Mouse (Mus musculus) left cerebral cortex, adult 11 months (tissue): ENCODE results near the gene Asf1a.

Experiments
- DNase-seq: peaks from one replicate; pipeline ENCODE4 v3.0.0; 2022; ENCODE audit warnings: low spot score

The Asf1a gene

DNA sequence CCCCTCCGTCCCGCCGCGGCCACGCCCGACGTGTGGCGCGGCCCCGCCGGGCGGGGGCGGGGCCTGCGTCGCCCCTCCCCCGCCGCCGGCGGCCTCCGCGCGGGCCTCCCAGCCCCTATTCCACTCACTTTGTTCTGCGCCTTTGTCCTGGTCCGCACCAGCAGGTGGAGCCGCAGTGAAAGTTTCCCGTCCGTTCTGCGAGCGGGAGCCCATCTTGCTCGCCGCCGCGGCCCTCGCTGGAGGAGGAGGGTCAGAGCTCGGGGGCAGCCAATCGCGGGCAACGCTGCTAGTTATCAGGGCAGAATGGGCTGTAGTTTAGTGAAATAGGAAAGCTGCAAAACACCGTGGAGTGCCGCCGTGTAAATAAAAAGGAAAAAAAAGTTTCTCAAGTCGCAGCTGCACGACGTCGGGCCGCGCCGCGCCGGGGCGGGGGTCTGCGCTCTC lies at the start of gene Asf1a:
Gene Asf1a, plus strand, starts transcription at position 81 of the 444 bp plus-strand sequence.
- peak; percentile 94 for DNase-seq

DNA sequence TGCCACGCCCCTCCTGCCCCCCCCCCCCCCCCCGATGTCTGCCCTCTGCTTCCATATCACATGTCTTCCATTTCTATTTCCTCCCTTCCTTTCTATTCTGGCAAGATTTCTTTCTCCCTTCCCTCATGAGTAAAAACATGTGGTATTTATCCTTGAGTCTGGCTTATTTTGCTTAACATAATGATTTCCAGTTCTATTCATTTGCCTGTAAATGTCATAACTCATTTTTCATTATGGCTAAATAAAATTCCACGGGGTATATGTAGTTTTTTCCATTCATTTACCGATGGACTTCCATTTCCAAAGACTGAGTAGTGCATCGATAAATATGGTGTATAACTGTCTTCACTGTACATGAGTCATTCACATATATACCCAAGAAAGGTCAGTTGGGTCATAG lies 34.6 kb upstream of the Asf1a start:
- no peak for DNase-seq

DNA sequence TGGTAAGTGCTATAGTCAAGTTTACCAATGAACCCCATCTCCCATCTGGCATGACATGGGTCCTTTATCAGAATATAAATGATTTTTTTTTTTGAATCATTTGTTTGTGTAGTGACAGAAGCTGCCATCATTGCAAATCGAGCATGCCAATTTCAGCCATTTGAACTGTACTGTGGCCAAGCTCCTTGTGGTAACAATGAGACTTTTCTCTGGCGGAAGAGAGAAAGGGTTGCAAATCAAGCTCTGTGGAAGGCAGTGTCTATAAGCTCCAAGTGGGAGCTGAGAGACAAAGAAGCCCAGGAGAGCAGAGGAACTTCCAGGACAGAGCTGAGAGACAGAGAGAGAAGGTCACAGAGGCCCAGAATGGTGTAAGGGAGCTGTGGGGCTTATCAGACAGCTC lies 31.0 kb upstream of the Asf1a start:
- no peak for DNase-seq

DNA sequence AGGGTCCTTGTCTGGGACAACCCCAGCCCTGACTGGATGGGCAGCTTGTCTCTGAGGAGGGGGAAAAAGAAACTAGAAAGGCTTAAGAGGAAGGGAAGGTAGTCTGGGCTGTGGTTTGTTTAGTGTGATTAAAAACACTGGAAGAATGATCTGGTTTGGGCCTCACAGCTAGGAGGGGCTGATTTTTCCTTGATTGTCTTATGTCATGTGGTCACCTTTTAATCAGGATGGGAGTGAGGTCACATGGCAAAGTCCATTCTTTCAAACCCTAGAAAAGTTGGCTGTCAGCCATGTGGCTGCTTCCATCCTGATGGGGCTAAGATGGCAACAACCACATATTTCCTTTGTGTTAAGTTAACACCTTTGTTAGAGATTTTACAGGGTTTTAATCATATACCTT lies 28.0 kb upstream of the Asf1a start:
- DNase-seq = no peak

GRCm38 (mm10) chr10:53580137-53580536 lies 16.4 kb upstream of the Asf1a start:
- no peak for DNase-seq

- no peak for DNase-seq
Observed at GRCm38 (mm10) chr10:53580621-53581081, 15.9 kb upstream of the Asf1a start.

DNA sequence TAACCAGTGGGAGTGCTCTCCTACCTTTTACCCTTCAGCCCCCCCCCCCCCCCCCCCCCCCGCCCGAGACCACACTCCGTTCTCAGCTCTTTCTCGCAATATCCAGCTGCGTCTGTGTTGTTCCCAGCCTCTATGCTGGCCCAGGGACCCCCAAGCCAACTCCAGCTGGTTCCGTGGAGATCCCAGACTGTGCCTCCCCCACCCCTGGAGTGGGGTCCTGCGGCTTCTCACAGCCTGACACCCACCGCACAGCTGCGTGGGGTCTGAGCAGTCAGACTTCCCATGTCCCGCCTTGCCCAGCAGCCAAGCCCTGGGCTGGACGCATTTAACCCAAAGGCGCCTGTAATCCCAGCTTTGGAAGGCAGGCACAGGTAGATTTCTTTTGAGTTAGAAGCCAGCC lies 15.5 kb upstream of the Asf1a start:
- DNase-seq = no peak

DNA sequence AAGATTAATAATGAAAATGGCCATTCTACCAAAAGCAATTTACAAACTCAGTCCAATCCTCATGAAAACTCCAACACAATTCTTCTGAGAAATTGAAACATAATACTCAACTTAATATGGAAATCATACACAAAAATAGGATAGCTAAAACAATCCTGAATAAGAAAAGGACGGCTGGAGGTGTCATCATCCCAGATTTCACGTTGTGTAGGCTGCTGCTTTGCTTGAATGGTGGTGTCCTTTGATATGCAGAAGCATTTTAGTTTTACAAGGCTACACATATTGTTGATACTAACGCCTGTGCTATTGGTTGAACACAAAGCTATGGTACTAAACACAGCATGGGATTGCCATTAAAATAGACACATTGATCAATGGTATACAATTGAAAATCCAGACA lies 10.8 kb upstream of the Asf1a start:
- no peak for DNase-seq

DNA sequence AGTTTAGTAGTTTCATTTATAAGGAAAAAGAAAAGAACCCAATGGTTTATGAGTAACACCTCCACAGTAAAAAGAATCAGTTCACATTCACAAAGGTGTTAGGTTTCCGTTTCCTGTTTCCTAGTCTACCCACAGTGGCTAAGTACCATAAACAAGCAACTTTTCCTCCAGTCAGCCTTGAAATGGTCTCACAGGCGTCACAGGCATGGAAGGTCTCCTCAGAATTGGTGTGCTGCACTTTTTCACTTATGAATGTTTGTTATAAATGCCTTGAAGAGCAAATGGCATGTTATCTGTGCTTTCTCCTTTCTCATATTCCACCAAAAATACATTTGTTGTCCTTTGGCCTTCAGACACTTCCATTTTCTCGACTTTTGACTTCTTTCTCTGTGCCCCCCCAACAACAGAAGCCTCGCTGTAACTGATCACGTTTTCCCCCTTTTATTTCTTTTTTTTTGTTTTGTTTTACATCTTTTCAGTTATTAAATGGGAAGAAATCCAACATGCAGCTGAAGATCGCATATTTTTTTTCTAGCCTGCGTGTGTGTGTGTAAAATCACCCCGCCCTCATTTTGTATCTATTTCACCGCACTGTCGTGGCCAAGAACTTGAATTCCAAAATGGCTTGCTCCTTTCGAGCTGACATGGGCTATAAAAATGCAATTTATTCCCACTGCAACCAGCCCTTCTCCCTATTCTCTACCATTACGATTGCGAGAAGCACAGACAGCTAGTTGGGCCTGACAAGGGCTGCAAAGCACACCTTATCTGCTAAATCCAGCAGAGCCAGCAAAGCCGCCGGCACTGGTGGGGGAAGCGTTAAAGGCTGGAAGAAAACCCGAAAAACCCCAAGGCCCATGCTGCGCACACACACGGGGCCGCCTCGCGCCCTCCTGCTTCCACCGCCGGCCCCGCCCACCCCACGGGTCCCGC lies 547 bp upstream of the Asf1a start:
- DNase-seq = peak; percentile 77

DNA sequence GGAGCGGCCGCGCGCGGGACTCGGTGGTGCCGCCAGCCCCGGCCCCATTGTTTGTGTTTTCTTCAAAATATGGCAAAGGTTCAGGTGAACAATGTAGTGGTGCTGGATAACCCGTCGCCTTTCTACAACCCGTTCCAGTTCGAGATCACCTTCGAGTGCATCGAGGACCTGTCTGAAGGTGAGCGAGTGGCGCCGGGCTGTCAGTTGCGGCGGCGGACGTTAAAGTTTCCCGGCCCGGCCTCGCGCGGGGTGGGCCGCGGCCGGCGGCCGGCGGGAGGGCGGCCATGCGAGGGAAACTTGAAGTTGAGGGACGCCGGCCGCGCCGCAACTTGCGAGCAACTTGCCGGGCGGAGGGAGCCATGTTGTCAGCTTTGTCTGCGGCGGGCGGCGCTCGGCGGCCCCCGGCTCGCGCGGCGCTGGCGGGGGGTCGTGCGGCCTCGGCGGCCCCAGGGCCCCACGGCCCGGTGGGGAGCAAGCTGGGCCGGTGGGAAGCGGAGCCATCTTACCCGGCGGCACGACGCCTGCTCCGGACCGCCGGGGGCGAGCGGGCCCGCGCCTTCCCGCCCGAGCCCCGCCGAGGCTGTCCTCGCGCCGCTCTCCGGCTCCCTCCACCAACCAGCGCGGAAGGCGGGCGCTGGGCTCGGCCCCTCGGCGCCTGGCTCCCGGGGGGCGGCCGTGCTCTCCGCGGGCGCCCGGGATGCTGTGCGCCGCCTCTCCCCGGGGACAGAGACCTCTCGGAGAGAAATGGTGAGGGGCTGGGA lies 744 bp downstream of the Asf1a start:
- no peak for DNase-seq

DNA sequence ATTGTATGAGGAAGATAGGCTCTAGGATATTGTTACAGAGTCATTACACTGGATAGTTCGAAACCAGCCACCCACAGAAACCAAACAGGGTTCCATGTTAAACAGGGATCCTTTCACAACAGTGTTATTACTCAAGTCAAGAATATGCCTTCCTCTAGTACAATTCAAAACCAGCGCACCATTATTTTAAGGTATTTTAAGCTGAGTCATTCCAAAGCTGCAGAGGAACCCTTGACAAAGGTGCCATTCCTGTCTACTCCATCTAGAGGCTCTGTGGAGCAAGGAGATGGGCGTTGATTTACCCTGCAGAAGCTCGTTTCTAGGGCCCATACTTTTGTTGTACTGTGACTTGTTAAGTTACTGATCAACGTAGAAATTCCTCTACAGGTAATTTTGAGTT lies 2.3 kb downstream of the Asf1a start:
- DNase-seq = no peak

- DNase-seq = no peak
Observed at GRCm38 (mm10) chr10:53605328-53605727, 8.8 kb downstream of the Asf1a start.

DNA sequence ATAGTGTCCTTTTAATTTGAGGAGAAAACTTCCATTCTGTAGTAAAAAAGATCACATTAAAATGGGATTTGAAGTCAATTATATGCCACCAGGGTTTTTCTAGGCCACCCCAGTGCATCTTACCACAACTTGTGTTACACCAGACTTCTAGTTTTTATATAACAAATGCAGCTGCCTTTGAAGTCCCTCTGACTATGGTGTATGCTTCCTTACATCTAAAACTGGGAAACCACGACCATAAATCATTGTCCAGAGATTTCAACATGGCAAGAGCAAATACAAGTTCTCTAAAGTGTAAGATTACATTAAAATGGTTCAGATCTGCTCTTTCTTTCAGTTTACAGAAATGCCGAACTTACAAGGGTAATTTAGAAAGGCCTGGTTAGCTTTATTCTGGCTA lies 11.7 kb downstream of the Asf1a start:
- DNase-seq = no peak

GRCm38 (mm10) chr10:53612172-53612571 lies 15.6 kb downstream of the Asf1a start:
- no peak for DNase-seq

- no peak for DNase-seq
Observed at GRCm38 (mm10) chr10:53613955-53614354, 17.4 kb downstream of the Asf1a start.

DNA sequence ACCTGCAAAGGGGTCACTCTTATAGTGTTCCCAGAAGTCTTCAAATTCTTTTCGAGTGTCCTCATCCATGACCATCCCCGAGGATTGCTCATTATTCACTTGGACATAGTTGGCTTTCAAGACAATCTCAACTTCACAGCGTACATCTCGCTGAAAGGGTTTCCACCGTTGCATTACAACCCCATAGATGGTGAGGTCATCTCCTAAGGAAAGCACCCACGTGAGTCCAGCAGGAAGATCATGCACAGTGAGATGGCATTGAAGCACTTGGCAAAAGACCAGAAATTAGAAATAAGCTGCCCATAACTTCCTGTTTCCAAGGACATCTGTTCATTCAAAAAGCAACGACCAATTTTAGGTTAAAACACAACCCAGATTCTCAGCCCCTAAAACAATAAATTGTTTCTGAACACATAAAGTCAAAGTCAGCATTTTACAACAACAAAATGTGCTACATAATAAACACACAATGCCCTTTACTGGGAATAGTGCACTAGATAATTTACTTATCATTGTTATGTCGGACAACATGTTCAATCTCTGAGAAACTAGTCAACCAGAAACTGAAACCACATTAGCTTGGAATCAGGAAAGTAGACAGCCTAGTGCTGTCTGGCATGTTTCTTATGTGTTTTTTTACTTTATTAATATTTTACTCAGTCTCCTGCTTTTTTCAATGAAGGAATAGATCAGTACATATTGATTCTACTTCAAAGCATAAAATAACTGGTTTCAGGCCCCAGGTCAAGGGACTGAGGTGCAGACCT lies 19.5 kb downstream of the Asf1a start:
- DNase-seq = no peak

GRCm38 (mm10) chr10:53629247-53629917 lies 32.8 kb downstream of the Asf1a start:
- peak; percentile 84 for DNase-seq

DNA sequence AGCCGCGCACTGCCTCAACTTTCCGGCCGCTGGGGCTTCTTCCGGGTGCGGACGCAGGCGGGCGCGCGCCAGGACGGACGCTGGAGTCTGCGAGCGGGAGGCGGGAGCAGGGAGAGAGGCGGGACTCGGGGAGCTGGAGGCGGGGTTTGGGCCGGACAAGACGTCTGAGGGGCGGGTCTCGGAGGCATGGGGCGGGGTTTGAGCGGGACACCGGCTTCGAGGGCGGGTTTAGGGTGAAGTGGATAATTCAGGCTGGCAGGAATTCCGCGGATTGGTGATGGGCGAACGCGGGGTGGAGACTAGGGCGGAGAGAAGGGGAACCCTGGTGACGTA lies 33.3 kb downstream of the Asf1a start:
- peak; percentile 93 for DNase-seq

- DNase-seq = peak; percentile 11
Observed at GRCm38 (mm10) chr10:53630339-53630738, 33.8 kb downstream of the Asf1a start, which contains the start of gene Mcm9. TSS of gene Mcm9 (minus strand) at chr10:53630439.

DNA sequence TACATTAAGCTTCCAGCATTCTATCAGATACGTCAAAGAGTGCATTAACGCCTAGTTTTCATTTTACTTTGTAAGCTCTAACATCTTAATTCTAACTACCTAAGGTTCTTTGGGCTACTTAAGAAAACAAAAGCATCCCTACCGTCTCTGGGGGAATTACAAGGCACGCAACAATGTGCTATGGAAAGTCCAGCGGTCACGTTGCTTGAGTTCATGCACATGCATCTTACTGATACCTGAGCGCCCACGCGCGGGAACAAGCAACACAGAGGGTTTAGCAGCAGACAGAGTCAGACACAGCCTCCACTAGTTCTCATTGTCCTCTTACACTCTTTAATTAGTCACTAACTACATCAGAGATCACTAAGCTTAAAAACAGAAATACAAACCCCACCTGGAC lies 37.6 kb downstream of the Asf1a start:
- no peak for DNase-seq

- DNase-seq = no peak
Observed at GRCm38 (mm10) chr10:53635246-53635971, 38.9 kb downstream of the Asf1a start.
